ENCODE assay signal across 14 mouse cellular contexts in genomic region chr8:109478586-109478985, GRCm38 (mm10). TPM values are rescaled to one million over a fixed set of nuclear protein-coding genes. Genes with fewer than 3 reads are reported as not detected.
"Had no signal": no experiment of that assay in that cellular context is flagged by ENCODE, and none has a peak within 500 bp of the region (broad histone marks: within the 10 kb centered on the region; RNA-seq: fewer than 3 reads in every experiment).

No protein-coding gene starts in this region.

- DNase-seq: lung, adult 18-20 months; lung, embryonic 14.5 days; lung, postnatal 10 days; lung, postnatal 4 days; midbrain, embryonic 14.5 days; retina, postnatal 1 day; right cerebral cortex, adult 18-20 months; right cerebral cortex, postnatal 25 days; spleen, adult 18-20 months; thymus, adult 18-20 months; thymus, postnatal 14 days; thymus, postnatal 36 days had no signal

RNA-seq across cellular contexts. Expression of gene Pmfbp1, which starts 15.2 kb away (rescaled TPM):
- total RNA-seq: megakaryocyte, adult 5-6 weeks; megakaryocyte-erythroid progenitor cell, adult 5-6 weeks had no signal
